Mouse (Mus musculus): Measurements from ENCODE around the gene Gpx2. TPM values are rescaled to one million over a fixed set of nuclear protein-coding genes. Genes with fewer than 3 reads are reported as not detected.

Gene Gpx2
- total and polyA plus RNA-seq, 2 experiments, result 0.09 to 0.21 TPM

GRCm38 (mm10) chr12:76837101-76837843, 41.9 kb upstream of the Gpx2 start:
- Histone ChIP-seq H3K9ac (ENCODE audit: low read depth, low read length) (peak overlapping the region; percentile 80), H3K4me3 (ENCODE audit: insufficient read depth, low read depth, low read length) (peak overlapping the region; percentile 59), H3K79me2 (ENCODE audit: control insufficient read depth, insufficient read depth, low read length) (no peaks in the 10 kb centered on the region), H3K4me1 (ENCODE audit: control insufficient read depth, insufficient read depth, low read length) (peaks cover 2% of the 10 kb centered on the region; the same call in 1 of the 2 replicates), H3K27me3 (ENCODE audit: control insufficient read depth, insufficient read depth, low read length) (no peaks in the 10 kb centered on the region), H3K36me3 (ENCODE audit: control insufficient read depth, insufficient read depth, low read length) (no peaks in the 10 kb centered on the region), H3K27ac (replicated peaks; ENCODE audit: insufficient read depth, low read depth, low read length) (peak overlapping the region; percentile 70)
- TF ChIP-seq CTCF (IDR thresholded peaks at IDR 0.05; ENCODE audit: low read depth, low read length) (peak; percentile 61), POLR2A (IDR thresholded peaks at IDR 0.05; ENCODE audit: extremely low read depth, insufficient read depth, low read length) (no peak)
- DNase-seq (ENCODE audit: extremely low read depth, low read depth, low spot score), result peak; percentile 90
- WGBS, result under 1% methylated on average over 43 of the region's 43 CpGs

- peak; percentile 41 for DNase-seq (ENCODE audit: extremely low read depth, low read depth, low spot score)
- Histone ChIP-seq H3K27ac (replicated peaks; ENCODE audit: insufficient read depth, low read depth, low read length) (no peak overlapping the region), H3K4me1 (ENCODE audit: control insufficient read depth, insufficient read depth, low read length) (no peaks in the 10 kb centered on the region), H3K36me3 (ENCODE audit: control insufficient read depth, insufficient read depth, low read length) (no peaks in the 10 kb centered on the region), H3K9ac (ENCODE audit: low read depth, low read length) (no peak overlapping the region), H3K27me3 (ENCODE audit: control insufficient read depth, insufficient read depth, low read length) (no peaks in the 10 kb centered on the region), H3K4me3 (ENCODE audit: insufficient read depth, low read depth, low read length) (no peak overlapping the region), H3K79me2 (ENCODE audit: control insufficient read depth, insufficient read depth, low read length) (no peaks in the 10 kb centered on the region)
- WGBS, result 6% methylated on average over 3 of the region's 3 CpGs
- TF ChIP-seq POLR2A (IDR thresholded peaks at IDR 0.05; ENCODE audit: extremely low read depth, insufficient read depth, low read length), result no peak
- TF ChIP-seq CTCF (IDR thresholded peaks at IDR 0.05; ENCODE audit: low read depth, low read length), result peak; percentile 68
Measured at GRCm38 (mm10) chr12:76832704-76833103, 37.4 kb upstream of the Gpx2 start.

- no peak for TF ChIP-seq POLR2A (IDR thresholded peaks at IDR 0.05; ENCODE audit: extremely low read depth, insufficient read depth, low read length)
- Histone ChIP-seq H3K9ac (ENCODE audit: low read depth, low read length) (no peak overlapping the region), H3K27ac (replicated peaks; ENCODE audit: insufficient read depth, low read depth, low read length) (no peak overlapping the region), H3K27me3 (ENCODE audit: control insufficient read depth, insufficient read depth, low read length) (peaks cover 16% of the 10 kb centered on the region), H3K4me1 (ENCODE audit: control insufficient read depth, insufficient read depth, low read length) (0 out of 2 replicates have a peak, but pooled peaks cover 3% of the 10 kb centered on the region), H3K4me3 (ENCODE audit: insufficient read depth, low read depth, low read length) (no peak overlapping the region), H3K36me3 (ENCODE audit: control insufficient read depth, insufficient read depth, low read length) (no peaks in the 10 kb centered on the region), H3K79me2 (ENCODE audit: control insufficient read depth, insufficient read depth, low read length) (no peaks in the 10 kb centered on the region)
- DNase-seq (ENCODE audit: extremely low read depth, low read depth, low spot score), result no peak
- WGBS, result 81% methylated on average over 4 of the region's 4 CpGs
Measured at GRCm38 (mm10) chr12:76825283-76825682, 29.9 kb upstream of the Gpx2 start.

GRCm38 (mm10) chr12:76822651-76823041, 27.3 kb upstream of the Gpx2 start, which contains the start of gene Rab15:
Rab15 (minus strand) TSS chr12:76822908.
- Histone ChIP-seq H3K79me2 (ENCODE audit: control insufficient read depth, insufficient read depth, low read length) (no peaks in the 10 kb centered on the region), H3K27ac (replicated peaks; ENCODE audit: insufficient read depth, low read depth, low read length) (no peak within 1 kb of the TSS), H3K4me3 (ENCODE audit: insufficient read depth, low read depth, low read length) (peak within 1 kb of the TSS; percentile 57; the same call in 1 of the 2 replicates), H3K9ac (ENCODE audit: low read depth, low read length) (peak within 1 kb of the TSS; percentile 45), H3K36me3 (ENCODE audit: control insufficient read depth, insufficient read depth, low read length) (no peaks in the 10 kb centered on the region), H3K27me3 (ENCODE audit: control insufficient read depth, insufficient read depth, low read length) (peaks cover 16% of the 10 kb centered on the region), H3K4me1 (ENCODE audit: control insufficient read depth, insufficient read depth, low read length) (0 out of 2 replicates have a peak, but pooled peaks cover 3% of the 10 kb centered on the region)
- no peak for TF ChIP-seq CTCF (IDR thresholded peaks at IDR 0.05; ENCODE audit: low read depth, low read length)
- no peak for TF ChIP-seq POLR2A (IDR thresholded peaks at IDR 0.05; ENCODE audit: extremely low read depth, insufficient read depth, low read length)
- DNase-seq (ENCODE audit: extremely low read depth, low read depth, low spot score), result no peak
- 15% methylated on average over 16 of the region's 17 CpGs for WGBS

- no peak for DNase-seq (ENCODE audit: extremely low read depth, low read depth, low spot score)
- Histone ChIP-seq H3K4me1 (ENCODE audit: control insufficient read depth, insufficient read depth, low read length) (0 out of 2 replicates have a peak, but pooled peaks cover 3% of the 10 kb centered on the region), H3K36me3 (ENCODE audit: control insufficient read depth, insufficient read depth, low read length) (no peaks in the 10 kb centered on the region), H3K79me2 (ENCODE audit: control insufficient read depth, insufficient read depth, low read length) (no peaks in the 10 kb centered on the region), H3K4me3 (ENCODE audit: insufficient read depth, low read depth, low read length) (peak overlapping the region; percentile 57; the same call in 1 of the 2 replicates), H3K27ac (replicated peaks; ENCODE audit: insufficient read depth, low read depth, low read length) (no peak overlapping the region), H3K9ac (ENCODE audit: low read depth, low read length) (peak overlapping the region; percentile 45), H3K27me3 (ENCODE audit: control insufficient read depth, insufficient read depth, low read length) (peaks cover 16% of the 10 kb centered on the region)
- WGBS, result 3% methylated on average over 55 of the region's 66 CpGs
- TF ChIP-seq POLR2A (IDR thresholded peaks at IDR 0.05; ENCODE audit: extremely low read depth, insufficient read depth, low read length), result no peak
- no peak for TF ChIP-seq CTCF (IDR thresholded peaks at IDR 0.05; ENCODE audit: low read depth, low read length)
Measured at GRCm38 (mm10) chr12:76822002-76822650, 26.8 kb upstream of the Gpx2 start.

Data from liver, adult 2 months (tissue).